Mouse (Mus musculus) T-helper 17 cell (primary cell): ENCODE data around the gene E130114P18Rik.

Experiments used
- in situ Hi-C, 2 experiments: fragments of 300-600 bp; cut with MboI, MseI; formaldehyde crosslinking; loops; 1 replicate in 1 of 2; 2 replicates in 1 of 2; pipeline ENCODE4 v1.15.1; 2025; ENCODE audit warnings: high pct_unique_total_duplicates in 2 of 2

Gene E130114P18Rik

GRCm38 (mm10) chr4:97753521-97753920 is 24.4 kb downstream of the E130114P18Rik start:
- in situ Hi-C loops: loop anchor here in 1 of 2 experiments (5.0 kb wide), 1 partner anchor 489 kb away; no protein-coding TSS in a partner anchor

DNA sequence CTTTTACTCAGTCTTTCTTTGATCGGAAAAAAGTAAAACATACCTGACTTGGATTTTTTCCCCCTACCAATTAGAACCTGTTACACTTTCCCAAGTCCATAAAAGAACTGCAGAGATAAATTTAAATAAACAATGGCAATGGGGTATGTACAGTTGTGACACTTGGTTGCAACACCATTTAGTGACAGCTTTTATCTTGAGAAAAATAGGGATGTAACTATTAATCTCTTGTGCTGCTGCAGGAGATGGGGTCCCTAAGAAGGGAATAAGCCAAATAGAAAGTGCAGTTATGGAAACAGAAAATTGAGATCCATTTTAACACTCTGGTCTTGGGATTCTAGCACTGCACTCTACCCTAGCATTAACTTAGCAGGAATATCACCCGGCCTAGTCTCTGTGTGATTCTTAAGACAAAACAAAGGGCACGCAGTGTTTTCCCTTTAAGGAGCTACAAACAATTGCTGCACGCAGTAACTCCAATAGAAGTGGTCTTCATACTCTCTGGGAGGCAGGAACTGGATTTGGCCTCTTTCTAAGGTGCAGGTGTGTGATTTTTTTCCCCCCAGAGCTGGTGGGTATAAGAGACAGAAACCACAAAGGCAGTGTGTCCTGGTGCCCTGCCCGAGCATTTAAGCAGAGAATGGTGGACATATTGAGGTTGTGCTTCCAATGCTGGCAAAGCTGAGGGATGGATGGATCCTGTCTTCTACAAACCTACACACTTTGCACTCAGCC is 25.4 kb downstream of the E130114P18Rik start:
- in situ Hi-C loops: loop anchor here in 1 of 2 experiments (5.0 kb wide), 1 partner anchor 490 kb away; no protein-coding TSS in a partner anchor

GRCm38 (mm10) chr4:97751483-97752251 is 26.2 kb downstream of the E130114P18Rik start:
- in situ Hi-C loops: loop anchor here in 1 of 2 experiments (5.0 kb wide), 1 partner anchor 491 kb away; no protein-coding TSS in a partner anchor

DNA sequence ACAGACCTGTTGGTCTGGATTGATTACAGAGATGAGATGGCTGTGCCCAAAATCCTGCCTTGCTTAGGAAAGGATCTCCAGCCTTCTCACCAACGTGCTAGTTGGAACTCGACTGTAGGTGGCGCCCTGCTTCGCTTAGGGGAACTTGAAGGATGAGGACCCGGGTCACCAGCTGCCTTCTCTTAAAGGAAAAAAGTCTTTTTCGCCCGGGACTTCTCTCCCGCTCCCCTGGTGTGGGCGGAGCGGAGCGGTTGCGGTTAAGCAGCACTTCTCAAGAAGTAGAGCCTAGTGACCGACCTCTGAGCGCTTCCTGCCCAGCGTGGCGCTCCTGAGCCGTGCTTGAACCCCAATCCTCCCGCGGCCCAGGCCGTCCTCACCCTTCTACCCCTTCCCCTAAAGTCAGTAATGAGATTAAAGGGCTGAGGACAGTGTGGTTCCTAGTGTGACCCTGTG is 26.8 kb downstream of the E130114P18Rik start:
- in situ Hi-C loops: loop anchor here in 1 of 2 experiments (5.0 kb wide), 1 partner anchor 491 kb away; no protein-coding TSS in a partner anchor

GRCm38 (mm10) chr4:97750401-97750800 is 27.5 kb downstream of the E130114P18Rik start:
- in situ Hi-C loops: loop anchor here in 1 of 2 experiments (5.0 kb wide), 1 partner anchor 492 kb away; no protein-coding TSS in a partner anchor

DNA sequence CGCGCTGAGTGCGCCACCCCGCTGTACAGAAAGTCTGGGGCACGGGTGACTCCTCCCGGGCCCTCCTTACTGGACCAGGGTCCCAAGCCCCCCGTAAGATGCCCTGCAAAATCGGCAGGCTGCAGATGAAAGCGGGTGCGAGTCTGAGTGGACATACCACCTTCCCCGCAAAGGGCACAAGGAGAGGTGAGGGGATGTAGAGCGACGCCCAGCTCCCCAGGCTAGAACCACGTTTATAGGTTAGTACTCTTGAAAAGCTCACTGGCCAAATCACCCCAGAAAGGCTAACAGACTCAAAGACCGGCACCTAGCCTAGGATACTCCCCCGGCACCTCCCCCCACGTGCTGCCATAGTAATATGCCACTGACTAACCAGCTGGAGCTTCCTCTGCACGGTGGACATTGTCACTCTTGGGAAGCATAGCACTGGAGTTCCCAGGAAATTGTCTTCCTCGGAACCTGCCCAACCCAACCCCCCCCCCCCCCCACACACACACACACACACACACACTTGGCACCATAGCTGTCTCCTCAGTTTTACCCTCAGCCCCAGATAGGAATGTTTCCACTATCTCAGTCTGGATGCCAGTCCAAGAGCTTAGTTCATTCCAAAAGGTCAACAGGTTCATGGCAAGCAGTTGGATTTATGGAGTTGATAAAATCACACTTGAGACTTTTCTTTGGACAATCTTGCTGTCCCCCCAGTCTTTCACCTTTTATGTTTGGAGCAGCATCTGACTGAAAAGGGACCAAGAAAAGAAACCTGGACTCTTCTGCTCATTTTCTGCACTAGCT is 31.6 kb downstream of the E130114P18Rik start:
- in situ Hi-C loops: loop anchor here (5.0 kb wide), 2 partner anchors 179 to 184 kb away; no protein-coding TSS in a partner anchor

DNA sequence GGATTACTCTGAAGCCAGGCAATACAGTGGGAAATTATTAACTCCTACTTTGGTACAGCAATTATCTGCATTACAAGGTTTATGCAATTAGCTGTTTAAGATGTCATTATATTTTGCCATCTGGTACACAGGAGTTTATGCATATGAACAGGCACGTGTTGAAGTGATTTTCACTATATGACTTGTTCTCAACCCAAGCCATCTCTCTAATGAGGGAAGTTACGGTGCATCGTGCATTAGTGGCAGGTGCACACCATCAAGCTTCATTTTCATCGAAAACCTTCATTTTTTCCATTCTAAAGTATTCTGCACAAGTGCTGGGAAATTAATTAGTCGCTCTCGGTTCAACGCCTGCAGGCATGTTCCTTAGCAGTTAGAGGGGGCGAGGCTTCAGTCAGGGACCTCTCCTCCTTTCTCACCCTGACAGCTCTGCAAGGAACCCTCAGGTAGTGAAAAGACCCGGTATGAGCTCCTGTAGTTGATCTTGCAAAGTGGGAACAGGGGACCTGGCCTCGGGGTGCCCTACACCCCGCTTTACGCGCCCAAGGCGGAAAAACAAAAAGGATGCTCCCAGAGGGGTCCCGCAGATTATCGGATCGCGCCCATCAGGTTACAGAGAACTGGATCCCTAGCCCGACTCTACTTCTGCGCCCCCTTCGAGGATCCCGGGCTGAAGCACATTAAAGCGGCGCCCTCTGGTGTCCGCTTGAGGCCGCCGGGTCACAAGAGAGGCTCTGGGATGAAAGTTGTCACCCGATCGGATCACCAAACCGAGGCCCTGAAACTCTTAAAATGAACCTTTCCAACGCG is 32.4 kb downstream of the E130114P18Rik start:
- in situ Hi-C loops: loop anchor here (5.0 kb wide), 2 partner anchors 178 to 183 kb away; no protein-coding TSS in a partner anchor

DNA sequence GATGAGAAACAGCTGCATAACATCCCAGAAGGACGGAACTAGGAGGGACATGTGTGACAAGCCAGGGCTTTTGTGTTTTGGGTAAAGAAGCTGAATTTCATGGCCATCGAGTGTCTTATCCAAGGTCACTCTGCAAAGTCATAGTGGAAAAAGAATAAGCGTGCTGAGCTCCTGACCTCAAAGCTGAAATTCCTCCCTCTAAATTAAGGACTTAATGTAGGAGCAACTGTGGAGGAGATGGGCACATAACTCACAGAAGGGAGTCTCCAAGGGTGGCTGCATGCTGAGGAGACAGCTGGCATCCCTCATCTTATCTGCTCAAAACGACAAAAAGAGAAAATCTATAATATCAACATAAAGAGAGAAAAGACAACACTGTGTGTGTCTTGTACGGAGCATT is 33.9 kb downstream of the E130114P18Rik start:
- in situ Hi-C loops: loop anchor here (5.0 kb wide), 2 partner anchors 493 to 583 kb away; no protein-coding TSS in a partner anchor

DNA sequence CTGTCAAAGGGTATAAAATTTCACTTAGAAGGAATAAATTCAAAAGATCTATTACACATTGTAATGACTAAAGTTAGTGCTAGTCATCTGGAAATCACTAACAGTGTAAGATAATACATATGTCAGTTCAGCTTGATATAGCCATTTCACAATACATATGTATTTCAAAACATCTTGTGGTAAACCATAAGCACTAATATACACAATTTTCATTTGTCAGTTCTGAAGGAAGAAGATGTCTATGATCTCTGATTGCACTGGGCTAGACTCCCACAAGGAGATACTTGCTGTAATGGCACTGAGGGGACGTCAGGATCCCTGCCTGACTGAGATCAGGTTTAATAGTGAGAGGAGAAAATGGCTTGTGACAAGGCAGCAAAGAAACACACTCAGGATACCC is 44.5 kb downstream of the E130114P18Rik start:
- in situ Hi-C loops: no loop called here

DNA sequence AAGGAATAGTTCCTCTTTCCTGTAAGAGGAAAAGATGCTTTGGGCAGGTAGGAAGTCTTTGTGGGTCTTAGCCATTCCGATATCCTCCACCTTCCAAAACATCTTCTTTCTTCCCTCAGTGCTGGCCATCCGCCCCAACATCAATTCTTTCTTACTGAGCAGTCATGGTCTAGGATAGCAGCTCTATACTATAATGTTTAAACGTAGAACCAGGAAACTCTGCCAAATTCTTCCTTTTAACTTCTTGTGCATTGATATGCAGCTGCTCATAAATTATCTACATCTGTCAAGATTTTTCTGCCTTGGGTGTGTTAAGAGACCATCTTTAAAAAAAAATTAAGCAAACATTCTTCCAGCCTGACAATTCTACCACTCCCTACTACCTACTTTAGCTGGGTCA is 47.5 kb downstream of the E130114P18Rik start:
- in situ Hi-C loops: no loop called here

DNA sequence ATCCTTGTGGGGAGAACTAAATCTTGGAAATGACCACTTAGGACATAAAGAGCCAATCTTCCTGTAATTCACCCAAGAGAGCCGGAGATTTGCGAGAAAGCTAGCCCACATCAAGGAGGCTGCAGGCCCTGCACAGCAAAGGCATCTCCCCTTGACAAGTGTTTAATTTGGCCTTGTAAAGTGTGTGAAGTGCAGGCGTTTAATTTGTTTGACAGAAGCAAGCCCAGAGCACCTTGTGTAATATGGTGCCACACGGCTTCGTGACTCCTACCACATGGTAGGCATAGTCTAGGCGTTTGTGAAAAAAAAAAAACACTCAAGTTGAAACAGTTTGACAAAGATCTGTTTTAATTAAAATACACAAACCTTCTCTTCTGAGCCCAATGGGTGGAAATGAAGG is 47.9 kb downstream of the E130114P18Rik start:
- in situ Hi-C loops: no loop called here

DNA sequence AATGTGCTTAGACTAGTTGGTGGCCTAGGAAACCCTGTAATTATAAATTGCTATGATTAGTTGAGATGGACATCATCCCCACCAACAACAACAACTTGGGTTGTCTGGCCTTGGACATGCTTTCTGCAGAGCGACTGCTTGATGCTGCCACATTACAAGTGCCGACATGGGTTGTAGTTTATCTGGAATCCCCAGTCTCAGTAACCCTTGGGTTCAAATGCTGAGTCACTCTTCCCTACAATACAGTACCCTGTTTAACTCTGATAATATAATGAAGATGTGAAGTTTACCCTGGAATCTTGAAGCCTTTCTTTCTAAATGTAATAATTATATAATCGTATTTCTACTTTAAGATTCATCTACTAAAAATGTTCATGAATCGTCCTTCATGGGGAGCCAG is 49.4 kb downstream of the E130114P18Rik start:
- in situ Hi-C loops: no loop called here

GRCm38 (mm10) chr4:97723374-97723773 is 54.5 kb downstream of the E130114P18Rik start:
- in situ Hi-C loops: no loop called here

- in situ Hi-C loops: no loop called here
These were observed 55.2 kb downstream of the E130114P18Rik start for GRCm38 (mm10) chr4:97722666-97723065.

- in situ Hi-C loops: no loop called here
These were observed 63.3 kb downstream of the E130114P18Rik start for GRCm38 (mm10) chr4:97714616-97715015.

DNA sequence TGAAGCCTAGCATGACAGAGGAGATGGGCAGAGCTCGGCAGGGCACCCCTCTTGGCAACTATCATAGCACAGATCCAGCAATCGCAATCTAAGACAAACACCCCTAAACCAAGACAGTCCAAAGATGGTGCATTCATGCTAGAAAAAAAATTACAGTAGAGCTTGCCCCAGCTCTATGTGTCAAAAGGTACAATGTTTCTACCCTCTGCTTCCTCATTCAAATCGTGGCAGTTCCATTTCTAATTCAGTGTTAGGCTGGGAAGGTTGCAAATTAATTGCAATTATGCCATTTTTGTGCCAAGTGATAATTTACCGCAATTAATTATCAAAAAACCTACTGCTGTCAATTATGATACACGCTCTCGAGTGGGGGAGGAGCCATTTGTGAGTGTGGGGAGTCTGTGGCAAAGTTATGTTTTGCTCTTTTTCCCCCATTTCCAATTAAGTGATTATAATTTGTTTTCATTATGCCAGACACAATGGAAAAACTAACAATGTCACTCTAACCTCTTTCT is 63.7 kb downstream of the E130114P18Rik start:
- in situ Hi-C loops: no loop called here

DNA sequence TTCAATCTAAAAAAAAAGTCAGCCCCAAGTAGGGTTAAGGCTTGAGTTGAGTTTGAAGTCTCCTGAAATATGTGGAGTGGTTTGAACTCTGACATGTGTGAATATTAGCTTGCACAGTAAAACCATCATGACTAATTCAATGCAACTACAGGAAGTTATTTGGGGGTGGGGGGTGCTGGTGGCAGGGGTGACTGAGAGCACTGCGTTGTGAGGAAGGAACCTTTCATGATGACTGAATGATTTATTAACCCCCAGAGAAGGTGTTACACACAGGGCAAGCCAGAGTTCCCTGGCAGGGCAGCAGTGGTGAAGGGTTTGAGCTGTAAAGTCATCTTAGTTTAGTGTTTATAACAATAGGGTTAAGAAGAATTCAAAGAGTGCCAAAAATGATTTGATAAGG is 65.3 kb downstream of the E130114P18Rik start:
- in situ Hi-C loops: no loop called here

DNA sequence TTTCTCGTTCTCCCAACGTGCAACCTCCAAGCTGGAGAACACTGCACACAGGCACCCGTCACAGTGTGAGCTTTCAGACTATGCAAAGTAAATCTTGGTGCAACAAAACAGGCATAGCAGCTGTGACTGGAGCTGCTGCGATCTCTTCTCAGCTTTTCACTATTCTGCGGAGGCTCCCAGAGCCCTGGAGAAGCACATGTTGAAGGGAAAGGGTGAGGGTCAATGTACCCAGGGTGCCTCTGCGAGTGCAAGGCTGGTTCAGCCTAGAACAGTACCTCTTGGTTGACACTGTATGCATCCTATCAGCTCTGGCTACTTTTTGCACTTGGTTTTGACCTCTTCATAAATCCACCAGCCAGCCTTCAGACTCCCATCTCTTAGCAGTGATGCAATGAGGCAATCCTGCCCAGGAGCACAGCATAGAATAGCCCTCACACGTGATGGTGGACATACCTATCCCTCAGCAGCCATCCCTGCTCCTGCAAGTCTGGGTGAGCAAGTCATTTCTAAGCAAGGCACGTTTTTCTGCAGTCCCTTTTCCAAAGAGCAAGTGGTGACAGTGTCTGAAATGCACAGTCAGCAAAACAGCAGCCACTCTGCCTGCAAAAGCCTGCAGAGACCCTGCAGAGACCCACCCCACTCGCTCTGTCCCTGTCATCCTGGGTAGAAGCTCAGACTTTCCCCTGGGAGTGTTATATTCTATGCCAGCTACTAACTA is 67.7 kb downstream of the E130114P18Rik start:
- in situ Hi-C loops: no loop called here

DNA sequence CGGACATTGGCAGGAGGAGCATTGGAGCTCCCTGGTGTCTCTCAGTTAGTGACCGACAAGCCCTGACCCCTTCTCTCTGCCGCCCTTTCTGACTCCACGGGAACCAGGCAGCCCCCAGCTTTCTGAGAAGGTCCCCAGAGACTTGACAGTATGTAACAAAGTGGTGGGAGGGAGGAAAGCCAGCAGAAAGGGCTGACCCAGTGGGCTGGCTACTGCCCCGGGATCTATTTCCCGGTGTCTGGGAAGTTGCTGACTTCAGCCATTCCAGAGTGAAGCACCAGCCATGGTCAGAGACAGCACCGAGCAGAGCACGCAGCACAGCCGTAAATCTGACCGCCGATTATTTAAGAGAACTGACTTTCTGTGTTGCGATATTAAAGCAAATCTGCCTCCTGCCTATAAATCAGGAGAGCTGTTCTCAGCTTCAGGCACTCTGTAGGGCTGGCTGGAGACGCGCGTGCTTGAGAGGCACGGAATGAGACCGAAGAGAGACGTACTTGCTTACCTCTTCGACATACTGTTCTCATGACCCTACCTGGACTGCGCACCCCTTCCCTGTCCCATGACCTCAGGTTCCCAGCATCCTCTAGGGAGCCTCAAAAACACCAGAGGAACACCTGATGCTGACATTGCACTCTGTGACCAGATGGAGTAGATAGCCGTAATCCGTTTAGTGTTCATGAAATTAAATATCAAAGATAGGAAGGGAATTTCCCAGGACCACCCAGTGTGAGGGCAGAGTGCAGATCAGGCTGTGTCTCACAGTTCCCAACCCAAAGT is 70.3 kb downstream of the E130114P18Rik start:
- in situ Hi-C loops: no loop called here
